Mouse (Mus musculus) CH12.LX (cell line): ENCODE data around the gene Upf1. TPM values are rescaled to one million over a fixed set of nuclear protein-coding genes. Genes with fewer than 3 reads are reported as not detected.

Source experiments
- DNase-seq: peaks from one replicate; pipeline ENCODE4 v3.0.0-alpha.2; 2013; ENCODE audit errors: extremely low read depth
- H3K27ac ChIP-seq: 2 replicates; pipeline ENCODE4 v1.5.1; 2012; ENCODE audit warnings: low read depth, mild to moderate bottlenecking, control low read depth, moderate library complexity; ENCODE audit not compliant: insufficient read depth
- H3K27me3 ChIP-seq: replicated peaks from 2 replicates; pipeline ENCODE3; 2012; ENCODE audit warnings: inconsistent platforms
- H3K36me3 ChIP-seq, 2 experiments: replicated peaks in 1 of 2; 2 replicates each; pipeline versions ENCODE3 to v1.6.1; 2012; ENCODE audit warnings: inconsistent platforms in 1 of 2, low read length in 1 of 2, mild to moderate bottlenecking in 1 of 2, mixed read lengths in 1 of 2, moderate library complexity in 1 of 2; ENCODE audit not compliant: control insufficient read depth in 1 of 2, insufficient read depth in 1 of 2
- H3K4me1 ChIP-seq, 2 experiments: 2 replicates each; pipeline ENCODE4 v1.6.1; 2012; ENCODE audit warnings: inconsistent platforms in 1 of 2, moderate library complexity in 1 of 2; ENCODE audit not compliant: insufficient read depth in 2 of 2, control insufficient read depth in 1 of 2
- H3K4me2 ChIP-seq: 2 replicates; pipeline ENCODE4 v1.6.1; 2012; ENCODE audit warnings: low read depth, mild to moderate bottlenecking, control low read depth; ENCODE audit not compliant: poor library complexity, insufficient read depth, severe bottlenecking
- H3K4me3 ChIP-seq, 3 experiments: fragments of 150-350 bp in 1 of 3; sonication (generic) in 1 of 3; replicated peaks in 1 of 3; 2 replicates each; pipeline versions ENCODE3 to v1.5.1; 2011 to 2012; ENCODE audit warnings: low read depth in 2 of 3, low read length in 2 of 3, mild to moderate bottlenecking in 2 of 3, moderate library complexity in 2 of 3, control low read depth in 1 of 3, improper control_type of control experiment in 1 of 3, inconsistent platforms in 1 of 3, mixed read lengths in 1 of 3; ENCODE audit not compliant: poor library complexity in 1 of 3
- H3K79me2 ChIP-seq: replicated peaks from 2 replicates; pipeline ENCODE4 v1.6.1; 2012; ENCODE audit warnings: mild to moderate bottlenecking, moderate library complexity; ENCODE audit not compliant: control insufficient read depth, poor library complexity, insufficient read depth, severe bottlenecking; ENCODE audit errors: extremely low read depth
- H3K9ac ChIP-seq: 2 replicates; pipeline ENCODE4 v1.6.1; 2012; ENCODE audit warnings: low read depth, mild to moderate bottlenecking, control low read depth, moderate library complexity; ENCODE audit not compliant: insufficient read depth
- H3K9me3 ChIP-seq: replicated peaks from 2 replicates; pipeline ENCODE3; 2012; ENCODE audit warnings: low read length, inconsistent platforms, mixed read lengths
- CHD1 ChIP-seq: IDR thresholded peaks from 2 replicates; pipeline ENCODE4 v1.6.1; 2012; ENCODE audit warnings: low read depth, low read length, improper control_type of control experiment, inconsistent platforms
- CTCF ChIP-seq, 2 experiments: IDR thresholded peaks in 1 of 2; conservative IDR thresholded peaks in 1 of 2; 2 replicates each; pipeline ENCODE4 v1.5.1; 2011 to 2012; ENCODE audit warnings: low read depth in 2 of 2, low read length in 2 of 2, improper control_type of control experiment in 1 of 2, inconsistent platforms in 1 of 2, mild to moderate bottlenecking in 1 of 2, moderate library complexity in 1 of 2
- E2F4 ChIP-seq: IDR thresholded peaks from 2 replicates; pipeline ENCODE4 v1.6.1; 2011; ENCODE audit warnings: low read depth, low read length, improper control_type of control experiment; ENCODE audit not compliant: insufficient replicate concordance
- EP300 ChIP-seq: IDR thresholded peaks from 2 replicates; pipeline ENCODE4 v1.6.1; 2011; ENCODE audit warnings: low read length, improper control_type of control experiment
- ETS1 ChIP-seq: conservative IDR thresholded peaks from 2 replicates; pipeline ENCODE4 v1.6.1; 2012; ENCODE audit warnings: low read depth, mild to moderate bottlenecking, inconsistent platforms, low read length, improper control_type of control experiment, moderate library complexity
- HCFC1 ChIP-seq: IDR thresholded peaks from 2 replicates; pipeline ENCODE4 v1.6.1; 2012; ENCODE audit warnings: low read depth, mild to moderate bottlenecking, inconsistent platforms, low read length, improper control_type of control experiment
- IRF4 ChIP-seq: IDR thresholded peaks from 2 replicates; pipeline ENCODE4 v1.6.1; 2014; ENCODE audit warnings: low read depth, mild to moderate bottlenecking, inconsistent platforms, low read length, improper control_type of control experiment
- JUN ChIP-seq: IDR thresholded peaks from 2 replicates; pipeline ENCODE4 v1.6.1; 2011; ENCODE audit warnings: low read depth, mild to moderate bottlenecking, low read length, improper control_type of control experiment, moderate library complexity; ENCODE audit not compliant: insufficient read depth
- JUND ChIP-seq: conservative IDR thresholded peaks from 2 replicates; pipeline ENCODE4 v1.6.1; 2011; ENCODE audit warnings: low read depth, low read length, improper control_type of control experiment
- KAT2A ChIP-seq: IDR thresholded peaks from 2 replicates; pipeline ENCODE4 v1.6.1; 2012; ENCODE audit warnings: low read length, improper control_type of control experiment, inconsistent platforms; ENCODE audit not compliant: insufficient replicate concordance
- MAX ChIP-seq: IDR thresholded peaks from 2 replicates; pipeline ENCODE4 v1.6.1; 2011; ENCODE audit warnings: low read length, improper control_type of control experiment
- MEF2A ChIP-seq: IDR thresholded peaks from 2 replicates; pipeline ENCODE4 v1.6.1; 2014; ENCODE audit warnings: low read depth, mild to moderate bottlenecking, inconsistent platforms, low read length, improper control_type of control experiment, borderline replicate concordance
- MXI1 ChIP-seq: IDR thresholded peaks from 2 replicates; pipeline ENCODE4 v1.6.1; 2011; ENCODE audit warnings: mild to moderate bottlenecking, low read depth, low read length, improper control_type of control experiment
- MYC ChIP-seq: IDR thresholded peaks from 2 replicates; pipeline ENCODE4 v1.6.1; 2011; ENCODE audit warnings: low read depth, mild to moderate bottlenecking, improper control_type of control experiment, low read length
- NELFE ChIP-seq: IDR thresholded peaks from 2 replicates; pipeline ENCODE4 v1.6.1; 2011; ENCODE audit warnings: low read depth, low read length, improper control_type of control experiment
- PAX5 ChIP-seq: IDR thresholded peaks from 2 replicates; pipeline ENCODE4 v1.6.1; 2012; ENCODE audit warnings: low read length, inconsistent platforms, mixed read lengths
- POLR2A ChIP-seq: IDR thresholded peaks from 2 replicates; pipeline ENCODE4 v1.6.1; 2011; ENCODE audit warnings: low read depth, mild to moderate bottlenecking, improper control_type of control experiment, low read length
- POLR2AphosphoS2 ChIP-seq: IDR thresholded peaks from 2 replicates; pipeline ENCODE4 v1.6.1; 2011; ENCODE audit warnings: low read depth, low read length, improper control_type of control experiment
- RAD21 ChIP-seq: IDR thresholded peaks from 2 replicates; pipeline ENCODE4 v1.6.1; 2011; ENCODE audit warnings: low read depth, mild to moderate bottlenecking, low read length, improper control_type of control experiment, moderate library complexity
- RCOR1 ChIP-seq: conservative IDR thresholded peaks from 2 replicates; pipeline ENCODE4 v1.6.1; 2012; ENCODE audit warnings: low read depth, mild to moderate bottlenecking, inconsistent platforms, low read length, improper control_type of control experiment
- SMC3 ChIP-seq: IDR thresholded peaks from 2 replicates; pipeline ENCODE4 v1.6.1; 2011; ENCODE audit warnings: low read depth, low read length, improper control_type of control experiment
- TBP ChIP-seq: conservative IDR thresholded peaks from 2 replicates; pipeline ENCODE4 v1.6.1; 2011; ENCODE audit warnings: low read depth, low read length, improper control_type of control experiment
- UBTF ChIP-seq: IDR thresholded peaks from 2 replicates; pipeline ENCODE4 v1.6.1; 2012; ENCODE audit warnings: low read depth, mild to moderate bottlenecking, inconsistent platforms, low read length, improper control_type of control experiment, moderate library complexity
- USF1 ChIP-seq: IDR thresholded peaks from 2 replicates; pipeline ENCODE4 v1.6.1; 2014; ENCODE audit warnings: low read depth, mild to moderate bottlenecking, inconsistent platforms, low read length, improper control_type of control experiment
- ZC3H11A ChIP-seq: IDR thresholded peaks from 2 replicates; pipeline ENCODE4 v1.6.1; 2012; ENCODE audit warnings: low read depth, mild to moderate bottlenecking, inconsistent platforms, low read length, improper control_type of control experiment
- ZNF384 ChIP-seq: IDR thresholded peaks from 2 replicates; pipeline ENCODE4 v1.6.1; 2012; ENCODE audit warnings: low read depth, low read length, improper control_type of control experiment, inconsistent platforms
- dilution Hi-C: fragments of 300-500 bp; cut with MboI; formaldehyde crosslinking; loops from 2 replicates; pipeline ENCODE4 v1.14.3; 2020; ENCODE audit warnings: low sequenced_read_pairs; ENCODE audit not compliant: extremely low pct_unique_long_range_greater_than_20kb, extremely low pct_ligation_motif_present
- in situ Hi-C: fragments of 300-500 bp; cut with MboI; formaldehyde crosslinking; loops from 3 replicates; pipeline ENCODE4 v1.14.3; 2019; ENCODE audit warnings: low sequenced_read_pairs, low pct_ligation_motif_present, low pct_unique_long_range_greater_than_20kb, mixed read lengths
- polyA plus RNA-seq: library from polyadenylated mRNA; unstranded; fragments of >175 nt; gene quantifications from 2 replicates; pipeline ENCODE4 v1.2.1, GENCODE M21; 2012; ENCODE audit warnings: low read depth; ENCODE audit not compliant: insufficient read length
- total RNA-seq, 2 experiments: library from RNA; depleted of rRNA; stranded (reverse); fragments of 300-350 nt in 1 of 2; fragments of >200 nt in 1 of 2; gene quantifications; 2 replicates each; pipeline ENCODE4 v1.2.3; 2012 to 2014

The Upf1 gene
- total and polyA plus RNA-seq, 3 experiments = 27.0 to 44.4 (median 39.6) TPM

GRCm38 (mm10) chr8:70338931-70339330 is 14.1 kb downstream of the Upf1 start:
- in situ Hi-C loops = no loop called here

GRCm38 (mm10) chr8:70332878-70333202 is 20.2 kb downstream of the Upf1 start:
- H3K27me3 ChIP-seq = no peaks in the 10 kb centered on the region

More at GRCm38 (mm10) chr8:70338931-70339330, 14.1 kb downstream of the Upf1 start:
- Histone ChIP-seq H3K79me2 (peaks cover 6% of the 10 kb centered on the region), H3K9me3 (no peaks in the 10 kb centered on the region), H3K27me3 (no peaks in the 10 kb centered on the region), H3K4me2 (no peak overlapping the region), H3K4me3 (no peak overlapping the region), H3K9ac (no peak overlapping the region), H3K27ac (no peak overlapping the region), H3K36me3 (peaks cover 99 to 100% of the 10 kb centered on the region in 2 experiments), H3K4me1 (no peaks in the 10 kb centered on the region; a peak in 1 of 4 replicates)
- dilution Hi-C loops = no loop called here
- no peak for DNase-seq
- no peak for TF ChIP-seq ETS1
- TF ChIP-seq RAD21 = no peak
- TF ChIP-seq UBTF = no peak
- no peak for TF ChIP-seq E2F4
- TF ChIP-seq MAX = no peak
- TF ChIP-seq TBP = no peak
- TF ChIP-seq ZC3H11A = no peak
- no peak for TF ChIP-seq MXI1
- no peak for TF ChIP-seq JUN
- no peak for TF ChIP-seq POLR2A
- TF ChIP-seq PAX5 = no peak
- TF ChIP-seq POLR2AphosphoS2 = no peak
- no peak for TF ChIP-seq EP300
- no peak for TF ChIP-seq CTCF (conservative IDR thresholded peaks at IDR 0.05 in 1 of 2, IDR thresholded peaks at IDR 0.05 in 1 of 2; ENCODE audit: low read depth in 2 of 2, low read length in 2 of 2)
- TF ChIP-seq HCFC1 = no peak
- TF ChIP-seq SMC3 = no peak
- TF ChIP-seq NELFE = no peak
- TF ChIP-seq USF1 = no peak
- TF ChIP-seq RCOR1 = no peak

More at GRCm38 (mm10) chr8:70332878-70333202, 20.2 kb downstream of the Upf1 start:
- Histone ChIP-seq H3K4me3 (no peak overlapping the region), H3K79me2 (no peaks in the 10 kb centered on the region), H3K36me3 (peaks cover 74 to 82% of the 10 kb centered on the region in 2 experiments), H3K9ac (no peak overlapping the region), H3K27ac (no peak overlapping the region), H3K9me3 (peaks cover 14% of the 10 kb centered on the region), H3K4me2 (no peak overlapping the region), H3K4me1 (no peaks in the 10 kb centered on the region)
- in situ Hi-C loops = no loop called here
- no peak for DNase-seq
- dilution Hi-C loops = no loop called here
- TF ChIP-seq MAX = no peak
- no peak for TF ChIP-seq ETS1
- no peak for TF ChIP-seq MEF2A
- TF ChIP-seq PAX5 = no peak
- TF ChIP-seq SMC3 = no peak
- TF ChIP-seq JUND = no peak
- no peak for TF ChIP-seq IRF4
- TF ChIP-seq MYC = no peak
- TF ChIP-seq NELFE = no peak
- TF ChIP-seq KAT2A = no peak
- no peak for TF ChIP-seq USF1
- TF ChIP-seq ZNF384 = no peak
- TF ChIP-seq CHD1 = no peak
- no peak for TF ChIP-seq POLR2AphosphoS2
